Mouse (Mus musculus): ENCODE results near the gene Ifit1. TPM values are rescaled to one million over a fixed set of nuclear protein-coding genes. Genes with fewer than 3 reads are reported as not detected.
"Not testable (repeated sequence)": the region's sequence is repeated elsewhere in the genome, so short reads cannot be mapped to it uniquely, and the experiment has no call there.

The Ifit1 gene
- total and polyA plus RNA-seq, 3 experiments, result 0.25 to 2.3 (median 1.4) TPM

DNA sequence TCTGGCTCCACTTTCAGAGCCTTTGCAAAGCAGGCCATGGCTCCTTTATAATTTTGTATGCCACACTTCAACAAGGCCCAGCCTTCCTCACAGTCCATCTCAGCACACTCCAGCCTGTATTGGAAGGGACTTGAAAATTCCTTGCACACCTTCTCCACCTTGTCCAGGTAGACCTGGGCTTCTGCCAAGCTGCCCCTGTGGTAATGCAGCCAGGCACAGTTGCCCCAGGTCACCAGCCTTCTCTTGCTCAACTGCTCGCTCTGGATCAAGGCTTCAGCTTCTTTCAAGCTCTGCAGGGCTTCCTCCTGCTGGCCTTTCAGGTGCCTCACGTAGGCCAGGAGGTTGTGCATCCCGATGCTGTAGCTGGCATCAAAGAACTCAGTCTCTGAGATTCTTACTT lies 46.1 kb upstream of the Ifit1 start:
- H3K9ac ChIP-seq (ENCODE audit: insufficient read depth, low read depth); H3K27ac ChIP-seq (ENCODE audit: insufficient read depth, low read depth); dilution Hi-C loops (cut with MboI; ENCODE audit: extremely low pct_ligation_motif_present, extremely low pct_unique_long_range_greater_than_20kb, low sequenced_read_pairs); in situ Hi-C loops (cut with MboI; ENCODE audit: low pct_ligation_motif_present, low pct_unique_long_range_greater_than_20kb, low sequenced_read_pairs); H3K27me3 ChIP-seq (replicated peaks); H3K79me2 ChIP-seq (replicated peaks; ENCODE audit: control insufficient read depth, extremely low read depth, insufficient read depth, poor library complexity, severe bottlenecking); H3K4me3 ChIP-seq (replicated peaks in 1 of 3; ENCODE audit: low read depth in 2 of 3, low read length in 2 of 3, poor library complexity in 1 of 3); H3K36me3 ChIP-seq (replicated peaks in 1 of 2; ENCODE audit: control insufficient read depth in 1 of 2, insufficient read depth in 1 of 2, low read length in 1 of 2); H3K9me3 ChIP-seq (replicated peaks; ENCODE audit: low read length); H3K4me1 ChIP-seq (ENCODE audit: control insufficient read depth in 1 of 2, insufficient read depth in 2 of 2); DNase-seq (ENCODE audit: extremely low read depth); H3K4me2 ChIP-seq (ENCODE audit: insufficient read depth, low read depth, poor library complexity, severe bottlenecking): not testable (repeated sequence)

DNA sequence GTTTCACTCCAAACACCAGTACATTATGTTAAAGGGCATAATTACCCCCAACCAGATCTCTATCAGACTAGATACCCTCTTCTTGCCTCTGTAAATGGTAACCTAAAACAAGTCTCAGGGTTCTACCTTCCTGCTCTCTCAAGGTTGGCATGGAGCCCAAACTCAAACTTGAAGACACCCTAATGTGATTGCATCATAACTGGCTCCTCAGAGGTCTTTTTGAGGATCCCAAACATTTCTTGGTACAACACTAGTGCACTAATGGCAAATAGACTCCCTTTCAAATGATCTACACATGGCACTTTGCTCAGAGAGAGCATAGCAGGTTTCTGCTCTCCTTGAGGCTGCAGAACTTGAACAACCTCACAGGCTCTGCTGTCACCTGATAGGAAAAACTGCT lies 43.9 kb upstream of the Ifit1 start:
- no peaks in the 10 kb centered on the region for H3K27me3 ChIP-seq (replicated peaks)
- no peak for DNase-seq (ENCODE audit: extremely low read depth)
- peaks cover 0 to 1% of the 10 kb centered on the region in 2 experiments; a peak in 2 of 4 replicates for H3K4me1 ChIP-seq (ENCODE audit: control insufficient read depth in 1 of 2, insufficient read depth in 2 of 2)
- in situ Hi-C loops (cut with MboI; ENCODE audit: low pct_ligation_motif_present, low pct_unique_long_range_greater_than_20kb, low sequenced_read_pairs), result no loop called here
- no peaks in the 10 kb centered on the region for H3K9me3 ChIP-seq (replicated peaks; ENCODE audit: low read length)
- H3K4me3 ChIP-seq (replicated peaks in 1 of 3; ENCODE audit: low read depth in 2 of 3, low read length in 2 of 3, poor library complexity in 1 of 3), result no peak overlapping the region
- no peak overlapping the region for H3K4me2 ChIP-seq (ENCODE audit: insufficient read depth, low read depth, poor library complexity, severe bottlenecking)
- no peaks in the 10 kb centered on the region for H3K36me3 ChIP-seq (replicated peaks in 1 of 2; ENCODE audit: control insufficient read depth in 1 of 2, insufficient read depth in 1 of 2, low read length in 1 of 2)
- TF ChIP-seq SIN3A (IDR thresholded peaks at IDR 0.05; ENCODE audit: low read length), result no peak
- dilution Hi-C loops (cut with MboI; ENCODE audit: extremely low pct_ligation_motif_present, extremely low pct_unique_long_range_greater_than_20kb, low sequenced_read_pairs), result no loop called here
- no peak overlapping the region for H3K9ac ChIP-seq (ENCODE audit: insufficient read depth, low read depth)
- H3K79me2 ChIP-seq (replicated peaks; ENCODE audit: control insufficient read depth, extremely low read depth, insufficient read depth, poor library complexity, severe bottlenecking), result no peaks in the 10 kb centered on the region
- no peak overlapping the region for H3K27ac ChIP-seq (ENCODE audit: insufficient read depth, low read depth)

DNA sequence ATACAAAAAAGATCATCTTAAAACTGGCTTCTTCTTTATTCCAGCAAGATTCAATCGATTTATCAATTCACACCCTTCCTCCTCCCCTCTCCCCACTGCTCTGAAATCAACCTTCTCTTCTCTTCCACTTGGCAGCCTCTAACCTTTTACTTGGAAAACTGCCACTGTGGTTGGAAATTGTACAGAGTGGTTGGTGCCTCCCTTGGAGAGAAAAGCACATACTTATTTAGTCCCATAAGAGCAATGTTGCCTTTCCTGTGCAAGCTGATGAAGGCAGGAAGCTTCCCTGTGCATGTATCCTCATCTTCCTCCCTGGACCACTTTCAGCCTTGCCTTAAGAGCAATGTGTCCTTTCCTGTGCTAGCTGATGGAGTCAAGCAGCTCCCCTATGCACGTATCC lies 42.3 kb upstream of the Ifit1 start:
- dilution Hi-C loops (cut with MboI; ENCODE audit: extremely low pct_ligation_motif_present, extremely low pct_unique_long_range_greater_than_20kb, low sequenced_read_pairs), result no loop called here
- no peak overlapping the region for H3K4me2 ChIP-seq (ENCODE audit: insufficient read depth, low read depth, poor library complexity, severe bottlenecking)
- no peak overlapping the region for H3K9ac ChIP-seq (ENCODE audit: insufficient read depth, low read depth)
- no peak for TF ChIP-seq POLR2AphosphoS2 (IDR thresholded peaks at IDR 0.05; ENCODE audit: low read depth, low read length)
- TF ChIP-seq USF2 (conservative IDR thresholded peaks at IDR 0.05; ENCODE audit: low read depth, low read length), result no peak
- TF ChIP-seq JUND (conservative IDR thresholded peaks at IDR 0.05; ENCODE audit: low read depth, low read length), result no peak
- no peak for TF ChIP-seq MYC (IDR thresholded peaks at IDR 0.05; ENCODE audit: low read depth, low read length)
- no peak for TF ChIP-seq NELFE (IDR thresholded peaks at IDR 0.05; ENCODE audit: low read depth, low read length)
- TF ChIP-seq TCF12 (IDR thresholded peaks at IDR 0.05; ENCODE audit: low read depth, low read length), result no peak
- no peak for TF ChIP-seq GABPA (IDR thresholded peaks at IDR 0.05; ENCODE audit: insufficient replicate concordance, low read depth, low read length)
- no peak for TF ChIP-seq IRF4 (IDR thresholded peaks at IDR 0.05; ENCODE audit: low read depth, low read length)
- TF ChIP-seq KAT2A (IDR thresholded peaks at IDR 0.05; ENCODE audit: insufficient replicate concordance, low read length), result no peak
- TF ChIP-seq ZNF384 (IDR thresholded peaks at IDR 0.05; ENCODE audit: low read depth, low read length), result no peak
- TF ChIP-seq USF1 (IDR thresholded peaks at IDR 0.05; ENCODE audit: low read depth, low read length), result no peak
- no peak for TF ChIP-seq E2F4 (IDR thresholded peaks at IDR 0.05; ENCODE audit: insufficient replicate concordance, low read depth, low read length)
- TF ChIP-seq POLR2A (IDR thresholded peaks at IDR 0.05; ENCODE audit: low read depth, low read length), result no peak
- TF ChIP-seq EP300 (IDR thresholded peaks at IDR 0.05; ENCODE audit: low read length), result no peak
- no peak for TF ChIP-seq ZMIZ1 (IDR thresholded peaks at IDR 0.05; ENCODE audit: low read depth, low read length)
- no peak for TF ChIP-seq ELF1 (IDR thresholded peaks at IDR 0.05; ENCODE audit: low read depth, low read length)
- no peak for TF ChIP-seq RCOR1 (conservative IDR thresholded peaks at IDR 0.05; ENCODE audit: low read depth, low read length)
- no peak overlapping the region for H3K27ac ChIP-seq (ENCODE audit: insufficient read depth, low read depth)
- H3K9me3 ChIP-seq (replicated peaks; ENCODE audit: low read length), result no peaks in the 10 kb centered on the region
- no peak for DNase-seq (ENCODE audit: extremely low read depth)
- no peak overlapping the region for H3K4me3 ChIP-seq (replicated peaks in 1 of 3; ENCODE audit: low read depth in 2 of 3, low read length in 2 of 3, poor library complexity in 1 of 3)
- no peaks in the 10 kb centered on the region for H3K27me3 ChIP-seq (replicated peaks)
- in situ Hi-C loops (cut with MboI; ENCODE audit: low pct_ligation_motif_present, low pct_unique_long_range_greater_than_20kb, low sequenced_read_pairs), result no loop called here
- H3K79me2 ChIP-seq (replicated peaks; ENCODE audit: control insufficient read depth, extremely low read depth, insufficient read depth, poor library complexity, severe bottlenecking), result no peaks in the 10 kb centered on the region
- H3K36me3 ChIP-seq (replicated peaks in 1 of 2; ENCODE audit: control insufficient read depth in 1 of 2, insufficient read depth in 1 of 2, low read length in 1 of 2), result no peaks in the 10 kb centered on the region
- H3K4me1 ChIP-seq (ENCODE audit: control insufficient read depth in 1 of 2, insufficient read depth in 2 of 2), result peaks cover 0 to 6% of the 10 kb centered on the region in 2 experiments; a peak in 2 of 4 replicates

DNA sequence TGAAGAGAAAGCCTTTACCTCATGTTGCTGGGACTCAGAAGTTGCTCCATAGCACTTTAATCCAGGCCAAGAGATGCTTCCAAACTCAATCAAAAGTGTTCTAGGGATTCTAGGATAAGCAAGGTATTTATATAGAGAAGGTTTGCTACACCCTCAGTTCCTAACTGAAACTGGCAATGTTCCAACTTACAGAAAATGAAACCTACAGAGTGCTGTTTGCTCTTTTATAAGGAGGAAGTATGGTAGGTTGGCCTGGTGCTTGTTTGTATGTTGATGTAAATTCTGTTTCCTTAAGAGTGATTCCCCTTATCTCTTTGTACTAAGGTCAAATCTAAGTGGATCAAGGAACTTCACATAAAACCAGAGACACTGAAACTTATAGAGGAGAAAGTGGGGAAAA lies 41.4 kb upstream of the Ifit1 start:
- dilution Hi-C loops (cut with MboI; ENCODE audit: extremely low pct_ligation_motif_present, extremely low pct_unique_long_range_greater_than_20kb, low sequenced_read_pairs); H3K4me3 ChIP-seq (replicated peaks in 1 of 3; ENCODE audit: low read depth in 2 of 3, low read length in 2 of 3, poor library complexity in 1 of 3); H3K4me2 ChIP-seq (ENCODE audit: insufficient read depth, low read depth, poor library complexity, severe bottlenecking); H3K79me2 ChIP-seq (replicated peaks; ENCODE audit: control insufficient read depth, extremely low read depth, insufficient read depth, poor library complexity, severe bottlenecking); H3K4me1 ChIP-seq (ENCODE audit: control insufficient read depth in 1 of 2, insufficient read depth in 2 of 2); in situ Hi-C loops (cut with MboI; ENCODE audit: low pct_ligation_motif_present, low pct_unique_long_range_greater_than_20kb, low sequenced_read_pairs); H3K36me3 ChIP-seq (replicated peaks in 1 of 2; ENCODE audit: control insufficient read depth in 1 of 2, insufficient read depth in 1 of 2, low read length in 1 of 2); H3K9me3 ChIP-seq (replicated peaks; ENCODE audit: low read length); H3K27ac ChIP-seq (ENCODE audit: insufficient read depth, low read depth); H3K27me3 ChIP-seq (replicated peaks); H3K9ac ChIP-seq (ENCODE audit: insufficient read depth, low read depth); DNase-seq (ENCODE audit: extremely low read depth): not testable (repeated sequence)

All from CH12.LX (cell line).